Mouse (Mus musculus) Patski (cell line): Measurements from ENCODE around the gene Hs1bp3. TPM values are rescaled to one million over a fixed set of nuclear protein-coding genes. Genes with fewer than 3 reads are reported as not detected.

Experiments used
- ATAC-seq: fragments of 100-300 bp; one replicate; pipeline ENCODE4 v1.8.0; 2021
- CTCF ChIA-PET: fragments of 350-600 bp; sonication (Branson Sonifier 250); formaldehyde crosslinking; loops from one replicate; lab custom pipeline; 2022; ENCODE audit warnings: inconsistent platforms; lab: Charles Lee
- POLR2A ChIA-PET: fragments of 350-600 bp; sonication (Branson Sonifier 250); formaldehyde crosslinking; loops from one replicate; lab custom pipeline; 2022; ENCODE audit warnings: antibody characterized with exemption, inconsistent platforms; lab: Charles Lee
- DNase-seq: peaks from one replicate; pipeline ENCODE4 v3.0.0-alpha.2; 2011; ENCODE audit warnings: low read depth, low spot score
- H3K27me3 ChIP-seq: fragments of 371-371 bp; one replicate; pipeline ENCODE4 v1.5.1; 2021
- CTCF ChIP-seq: fragments of 100-300 bp; IDR thresholded peaks from one replicate; pipeline ENCODE4 v1.5.1; 2021
- in situ Hi-C: fragments of 300-500 bp; cut with MboI; formaldehyde crosslinking; loops from 3 replicates; pipeline ENCODE4 v1.11.1; 2018; ENCODE audit warnings: low pct_unique_long_range_greater_than_20kb, mixed read lengths
- polyA plus RNA-seq: library from polyadenylated mRNA; unstranded; gene quantifications from one replicate; pipeline ENCODE4 v1.2.3, GENCODE M21; 2021

The Hs1bp3 gene
- polyA plus RNA-seq, 1 experiment from 2014 or later, result 34.4 TPM

- peak; percentile 80 for ATAC-seq
These were observed 7.0 kb downstream of the Hs1bp3 start for GRCm38 (mm10) chr12:8320084-8320713.

GRCm38 (mm10) chr12:8321506-8321905 is 8.3 kb downstream of the Hs1bp3 start:
- in situ Hi-C loops, result loop anchor here (5.0 to 25.0 kb wide), 3 partner anchors 181 to 691 kb away; partner anchors contain the start of gene Rhob
- ChIA-PET CTCF (interaction anchor here (1.1 to 3.2 kb wide), 3 partner anchors 12 to 225 kb away, joined by 3 to 27 read pairs (median 4); partner anchors contain the start of gene Rhob), POLR2A (no interaction called here)
- ATAC-seq, result no peak
- DNase-seq, result no peak
- H3K27me3 ChIP-seq, result no peaks in the 10 kb centered on the region
- no peak for TF ChIP-seq CTCF

More at GRCm38 (mm10) chr12:8320084-8320713, 7.0 kb downstream of the Hs1bp3 start:
- POLR2A ChIA-PET, result no interaction called here
- CTCF ChIA-PET, result interaction anchor here (1.7 to 3.2 kb wide), 2 partner anchors 14 to 181 kb away, joined by 4 to 27 read pairs; partner anchors contain the start of gene Rhob
- TF ChIP-seq CTCF, result no peak
- no peak for DNase-seq
- no peaks in the 10 kb centered on the region for H3K27me3 ChIP-seq
- in situ Hi-C loops, result loop anchor here (5.0 to 25.0 kb wide), 3 partner anchors 182 to 692 kb away; partner anchors contain the start of gene Rhob

GRCm38 (mm10) chr12:8324086-8324485 is 10.9 kb downstream of the Hs1bp3 start:
- H3K27me3 ChIP-seq, result no peaks in the 10 kb centered on the region
- in situ Hi-C loops, result loop anchor here (5.0 to 25.0 kb wide), 3 partner anchors 178 to 688 kb away; partner anchors contain the start of gene Rhob
- no peak for TF ChIP-seq CTCF
- POLR2A ChIA-PET, result interaction anchor here (1.5 kb wide), 1 partner anchor 176 kb away, joined by 3 read pairs; the partner anchor contains the start of gene Rhob
- CTCF ChIA-PET, result interaction anchor here (1.2 kb wide), 1 partner anchor 177 kb away, joined by 3 read pairs; no protein-coding TSS in a partner anchor
- DNase-seq, result no peak
- ATAC-seq, result no peak

GRCm38 (mm10) chr12:8325245-8325942 is 12.2 kb downstream of the Hs1bp3 start:
- ChIA-PET POLR2A (no interaction called here), CTCF (interaction anchor here (1.1 to 1.7 kb wide), 4 partner anchors 177 to 223 kb away, joined by 3 to 18 read pairs (median 3); no protein-coding TSS in a partner anchor)
- no peaks in the 10 kb centered on the region for H3K27me3 ChIP-seq
- TF ChIP-seq CTCF, result no peak
- no peak for DNase-seq
- no peak for ATAC-seq
- in situ Hi-C loops, result no loop called here

- no peaks in the 10 kb centered on the region for H3K27me3 ChIP-seq
- CTCF ChIA-PET, result interaction anchor here (0.8 to 1.7 kb wide), 8 partner anchors 10 to 222 kb away, joined by 3 to 18 read pairs (median 3); partner anchors contain the start of gene Rhob
- in situ Hi-C loops, result no loop called here
- no peak for ATAC-seq
- POLR2A ChIA-PET, result interaction anchor here (0.6 kb wide), 1 partner anchor 173 kb away, joined by 3 read pairs; no protein-coding TSS in a partner anchor
- no peak for TF ChIP-seq CTCF
- no peak for DNase-seq
These were observed 12.8 kb downstream of the Hs1bp3 start for GRCm38 (mm10) chr12:8325943-8326522.

GRCm38 (mm10) chr12:8326825-8327674 is 13.8 kb downstream of the Hs1bp3 start:
- CTCF ChIA-PET, result interaction anchor here (0.8 to 1.7 kb wide), 8 partner anchors 11 to 221 kb away, joined by 3 to 18 read pairs (median 3); partner anchors contain the start of gene Rhob
- in situ Hi-C loops, result no loop called here
- ATAC-seq (peak; percentile 66), DNase-seq (peak; percentile 44)
- TF ChIP-seq CTCF, result no peak
- POLR2A ChIA-PET, result no interaction called here
- no peaks in the 10 kb centered on the region for H3K27me3 ChIP-seq

- no peak for ATAC-seq
- no peaks in the 10 kb centered on the region for H3K27me3 ChIP-seq
- in situ Hi-C loops, result no loop called here
- CTCF ChIA-PET, result interaction anchor here (1.7 kb wide), 1 partner anchor 11 kb away, joined by 4 read pairs; no protein-coding TSS in a partner anchor
- TF ChIP-seq CTCF, result no peak
- no peak for DNase-seq
- POLR2A ChIA-PET, result no interaction called here
These were observed 14.4 kb downstream of the Hs1bp3 start for GRCm38 (mm10) chr12:8327675-8328053.

- DNase-seq, result no peak
- ATAC-seq, result no peak
- no peak for TF ChIP-seq CTCF
- H3K27me3 ChIP-seq, result no peaks in the 10 kb centered on the region
- POLR2A ChIA-PET, result no interaction called here
- CTCF ChIA-PET, result interaction anchor here (1.1 kb wide), 1 partner anchor 121 kb away, joined by 3 read pairs; no protein-coding TSS in a partner anchor
- in situ Hi-C loops, result no loop called here
These were observed 16.0 kb downstream of the Hs1bp3 start for GRCm38 (mm10) chr12:8329236-8329635.

GRCm38 (mm10) chr12:8331489-8332173 is 18.4 kb downstream of the Hs1bp3 start:
- TF ChIP-seq CTCF, result no peak
- in situ Hi-C loops, result loop anchor here (5.0 kb wide), 1 partner anchor 46 kb away; no protein-coding TSS in a partner anchor
- ChIA-PET POLR2A (interaction anchor here (1.2 kb wide), 2 partner anchors 165 to 166 kb away, joined by 4 to 7 read pairs; no protein-coding TSS in a partner anchor), CTCF (no interaction called here)
- DNase-seq (no peak), ATAC-seq (no peak)
- H3K27me3 ChIP-seq, result no peaks in the 10 kb centered on the region
